Mouse (Mus musculus): ENCODE data around the gene Zfp382. TPM values are rescaled to one million over a fixed set of nuclear protein-coding genes. Genes with fewer than 3 reads are reported as not detected.

Zfp382 gene
- polyA plus RNA-seq, 1 experiment from 2014 or later = 14.0 TPM

Small RNA genes within 50 kb of the gene (microRNA-seq; reads per million reads assigned to microRNA genes)
- gene Gm23368 = not detected

Other genes starting within 250 kb of the Zfp382 start
- gene Zfp27, start 215.4 kb upstream of the Zfp382 start, polyA plus RNA-seq (2016; fragmentation: Nextera tagmentation; extraction: Ambion mirVana) = 14.9 and 15.3 TPM in 2 replicates
- gene Zfp383, start 213.7 kb upstream of the Zfp382 start, polyA plus RNA-seq (2016; fragmentation: Nextera tagmentation; extraction: Ambion mirVana) = 7.0 and 8.5 TPM in 2 replicates
- 16.4 and 17.2 TPM in 2 replicates for gene Zfp74, start 167.9 kb upstream of the Zfp382 start, polyA plus RNA-seq (2016; fragmentation: Nextera tagmentation; extraction: Ambion mirVana)
- 13.2 and 14.9 TPM in 2 replicates for gene Zfp568, start 138.0 kb upstream of the Zfp382 start, polyA plus RNA-seq (2016; fragmentation: Nextera tagmentation; extraction: Ambion mirVana)
- 7.1 and 7.2 TPM in 2 replicates for gene Zfp14, start 70.6 kb upstream of the Zfp382 start, polyA plus RNA-seq (2016; fragmentation: Nextera tagmentation; extraction: Ambion mirVana)
- 9.8 and 10.1 TPM in 2 replicates for gene Zfp82, start 49.0 kb upstream of the Zfp382 start, polyA plus RNA-seq (2016; fragmentation: Nextera tagmentation; extraction: Ambion mirVana)
- 0.80 and 0.82 TPM in 2 replicates for gene Gm26920, start 31.5 kb upstream of the Zfp382 start, polyA plus RNA-seq (2016; fragmentation: Nextera tagmentation; extraction: Ambion mirVana)
- 13.7 and 16.2 TPM in 2 replicates for gene Zfp566, start 31.4 kb upstream of the Zfp382 start, polyA plus RNA-seq (2016; fragmentation: Nextera tagmentation; extraction: Ambion mirVana)
- gene Zfp260, start 27.2 kb upstream of the Zfp382 start, polyA plus RNA-seq (2016; fragmentation: Nextera tagmentation; extraction: Ambion mirVana) = 121 and 126 TPM in 2 replicates
- 17.6 and 20.2 TPM in 2 replicates for gene Zfp146, start 47.8 kb downstream of the Zfp382 start, polyA plus RNA-seq (2016; fragmentation: Nextera tagmentation; extraction: Ambion mirVana)
- 3.5 and 3.6 TPM in 2 replicates for gene Cox7a1, start 62.2 kb downstream of the Zfp382 start, polyA plus RNA-seq (2016; fragmentation: Nextera tagmentation; extraction: Ambion mirVana)
- gene Capns1, start 76.9 kb downstream of the Zfp382 start, polyA plus RNA-seq (2016; fragmentation: Nextera tagmentation; extraction: Ambion mirVana) = 78.0 and 80.0 TPM in 2 replicates
- 135 and 149 TPM in 2 replicates for gene Polr2i, start 110.0 kb downstream of the Zfp382 start, polyA plus RNA-seq (2016; fragmentation: Nextera tagmentation; extraction: Ambion mirVana)
- gene Tbcb, start 110.3 kb downstream of the Zfp382 start, polyA plus RNA-seq (2016; fragmentation: Nextera tagmentation; extraction: Ambion mirVana) = 272 and 275 TPM in 2 replicates
- gene Ovol3, start 113.8 kb downstream of the Zfp382 start, polyA plus RNA-seq (2016; fragmentation: Nextera tagmentation; extraction: Ambion mirVana) = not detected in 2 replicates
- gene Thap8, start 158.2 kb downstream of the Zfp382 start, polyA plus RNA-seq (2016; fragmentation: Nextera tagmentation; extraction: Ambion mirVana) = 0.48 and 0.77 TPM in 2 replicates
- 7.2 and 7.4 TPM in 2 replicates for gene Wdr62, start 158.5 kb downstream of the Zfp382 start, polyA plus RNA-seq (2016; fragmentation: Nextera tagmentation; extraction: Ambion mirVana)
- 74.8 and 88.1 TPM in 2 replicates for gene Clip3, start 169.8 kb downstream of the Zfp382 start, polyA plus RNA-seq (2016; fragmentation: Nextera tagmentation; extraction: Ambion mirVana)
- 87.1 and 93.5 TPM in 2 replicates for gene Alkbh6, start 186.8 kb downstream of the Zfp382 start, polyA plus RNA-seq (2016; fragmentation: Nextera tagmentation; extraction: Ambion mirVana)
- gene Syne4, start 192.9 kb downstream of the Zfp382 start, polyA plus RNA-seq (2016; fragmentation: Nextera tagmentation; extraction: Ambion mirVana) = 36.9 and 39.2 TPM in 2 replicates
- 0.33 and 0.49 TPM in 2 replicates for gene E130208F15Rik, start 199.8 kb downstream of the Zfp382 start, polyA plus RNA-seq (2016; fragmentation: Nextera tagmentation; extraction: Ambion mirVana)
- 22.3 and 23.4 TPM in 2 replicates for gene Sdhaf1, start 202.0 kb downstream of the Zfp382 start, polyA plus RNA-seq (2016; fragmentation: Nextera tagmentation; extraction: Ambion mirVana)
- gene Lrfn3, start 240.8 kb downstream of the Zfp382 start, polyA plus RNA-seq (2016; fragmentation: Nextera tagmentation; extraction: Ambion mirVana) = 9.3 and 10.1 TPM in 2 replicates